Comparison of ENCODE assay signal across 12 mouse cellular contexts in genomic region chr3:53102131-53102756, GRCm38 (mm10).
DNase-seq lines count a peak whose midpoint lies in the region; ATAC-seq and TF ChIP-seq lines count a peak whose summit lies in the region.
"Had no signal": no experiment of that assay in that cellular context is flagged by ENCODE, and none has a peak within 500 bp of the region (broad histone marks: within the 10 kb centered on the region; RNA-seq: fewer than 3 reads in every experiment).

No protein-coding gene starts in this region.

- no peak overlapping the region for H3K4me3 ChIP-seq in hindbrain, embryonic 12.5 days
- no peak overlapping the region for H3K4me3 ChIP-seq in hindbrain, postnatal 0 days (ENCODE audit: low read length)
- H3K4me3 ChIP-seq: left cerebral cortex, adult 2 months; liver, embryonic 15.5 days; megakaryocyte, embryonic 14.5 days had no signal

- no peaks in the 10 kb centered on the region for H3K36me3 ChIP-seq in hindbrain, embryonic 12.5 days
- no peaks in the 10 kb centered on the region for H3K36me3 ChIP-seq in hindbrain, postnatal 0 days (ENCODE audit: insufficient read depth, low read length)
- H3K36me3 ChIP-seq: liver, embryonic 15.5 days had no signal

- no peaks in the 10 kb centered on the region for H3K9me3 ChIP-seq in hindbrain, embryonic 12.5 days (replicated peaks)
- H3K9me3 ChIP-seq in hindbrain, postnatal 0 days (ENCODE audit: low read length), result no peaks in the 10 kb centered on the region
- H3K9me3 ChIP-seq: liver, embryonic 15.5 days; megakaryocyte, embryonic 14.5 days had no signal

- 19% methylated on average over 5 of the region's 5 CpGs for WGBS in hindbrain, embryonic 12.5 days
- WGBS in hindbrain, postnatal 0 days, result 24% methylated on average over 5 of the region's 5 CpGs

- peak overlapping the region; percentile 24; the same call in 1 of the 2 replicates for H3K27ac ChIP-seq in hindbrain, embryonic 12.5 days
- no peak overlapping the region for H3K27ac ChIP-seq in hindbrain, postnatal 0 days
- H3K27ac ChIP-seq: left cerebral cortex, adult 2 months; liver, embryonic 15.5 days had no signal

- no peak overlapping the region for H3K9ac ChIP-seq in hindbrain, embryonic 12.5 days
- no peak overlapping the region for H3K9ac ChIP-seq in hindbrain, postnatal 0 days (replicated peaks; ENCODE audit: low read length)
- H3K9ac ChIP-seq: liver, embryonic 15.5 days had no signal

- H3K4me2 ChIP-seq in hindbrain, embryonic 12.5 days (replicated peaks), result no peak overlapping the region
- no peak overlapping the region for H3K4me2 ChIP-seq in hindbrain, postnatal 0 days (ENCODE audit: low read depth, low read length)
- H3K4me2 ChIP-seq: liver, embryonic 15.5 days had no signal

- DNase-seq in adrenal gland, postnatal 10 days, result peak; percentile 15
- DNase-seq in adrenal gland, postnatal 25 days, result no peak
- DNase-seq in hindbrain, postnatal 0 days (ENCODE audit: low spot score), result no peak
- peak; percentile 23 for DNase-seq in retina, embryonic 14.5 days (ENCODE audit: low spot score)
- no peak for DNase-seq in retina, postnatal 1 day
- DNase-seq in Muller cell, postnatal 12 days (ENCODE audit: inconsistent ontology term), result no peak
- DNase-seq in urinary bladder, postnatal 14 days (ENCODE audit: low spot score), result no peak
- DNase-seq: cerebellum, postnatal 14 days had no signal

- peaks cover 26% of the 10 kb centered on the region for H3K4me1 ChIP-seq in hindbrain, embryonic 12.5 days
- H3K4me1 ChIP-seq in hindbrain, postnatal 0 days (ENCODE audit: insufficient read depth, low read length), result 0 out of 2 replicates have a peak, but pooled peaks cover 5% of the 10 kb centered on the region
- H3K4me1 ChIP-seq: liver, embryonic 15.5 days; megakaryocyte, embryonic 14.5 days had no signal

- no peaks in the 10 kb centered on the region for H3K27me3 ChIP-seq in hindbrain, embryonic 12.5 days
- no peaks in the 10 kb centered on the region for H3K27me3 ChIP-seq in hindbrain, postnatal 0 days (ENCODE audit: insufficient read depth, low read length)
- H3K27me3 ChIP-seq: liver, embryonic 15.5 days had no signal

- ATAC-seq in hindbrain, embryonic 12.5 days (ENCODE audit: low FRiP score), result no peak
- no peak for ATAC-seq in hindbrain, postnatal 0 days

- TF ChIP-seq CTCF in hindbrain, postnatal 0 days (IDR thresholded peaks at IDR 0.05; ENCODE audit: low read depth), result no peak

Comparison
In these comparisons a context has a peak if more than half of its experiments do, and no peak if none do; other contexts are left out.
1. DNase-seq: peak in adrenal gland, postnatal 10 days (single experiment) and retina, embryonic 14.5 days (single experiment); none in adrenal gland, postnatal 25 days (single experiment), hindbrain, postnatal 0 days (single experiment), retina, postnatal 1 day (single experiment), Muller cell, postnatal 12 days (single experiment) and urinary bladder, postnatal 14 days (single experiment).